Mouse (Mus musculus) R1 (cell line): ENCODE results near the gene Mydgf.

ENCODE experiments used
- DNase-seq: peaks from one replicate; pipeline ENCODE4 v3.0.0-alpha.2; 2018; ENCODE audit warnings: low read depth, low spot score

Mydgf gene

GRCm38 (mm10) chr17:56194357-56194756 lies 10.6 kb upstream of the Mydgf start:
- DNase-seq = no peak

GRCm38 (mm10) chr17:56191266-56191665 lies 7.5 kb upstream of the Mydgf start:
- no peak for DNase-seq

- peak; percentile 66 for DNase-seq
Measured at GRCm38 (mm10) chr17:56185281-56186141, 1.8 kb upstream of the Mydgf start.

GRCm38 (mm10) chr17:56182975-56183657 lies 604 bp downstream of the Mydgf start:
- peak; percentile 76 for DNase-seq

GRCm38 (mm10) chr17:56175416-56175815 lies 8.3 kb downstream of the Mydgf start:
- no peak for DNase-seq

- peak; percentile 54 for DNase-seq
Measured at GRCm38 (mm10) chr17:56173401-56174046, 10.2 kb downstream of the Mydgf start.

- no peak for DNase-seq
Measured at GRCm38 (mm10) chr17:56171881-56172280, 11.8 kb downstream of the Mydgf start.

- no peak for DNase-seq
Measured at GRCm38 (mm10) chr17:56171456-56171855, 12.3 kb downstream of the Mydgf start.

GRCm38 (mm10) chr17:56170636-56171035 lies 13.1 kb downstream of the Mydgf start:
- DNase-seq = no peak

GRCm38 (mm10) chr17:56169830-56170229 lies 13.9 kb downstream of the Mydgf start:
- no peak for DNase-seq

GRCm38 (mm10) chr17:56165671-56166070 lies 18.0 kb downstream of the Mydgf start:
- DNase-seq = no peak

GRCm38 (mm10) chr17:56164510-56164909 lies 19.2 kb downstream of the Mydgf start:
- no peak for DNase-seq

GRCm38 (mm10) chr17:56163523-56164102 lies 20.1 kb downstream of the Mydgf start:
- no peak for DNase-seq

- DNase-seq = peak; percentile 97
Measured at GRCm38 (mm10) chr17:56162231-56162774, 21.4 kb downstream of the Mydgf start, which contains the start of gene Tnfaip8l1. Gene Tnfaip8l1 (plus strand): TSS chr17:56162477.

GRCm38 (mm10) chr17:56159729-56160128 lies 24.0 kb downstream of the Mydgf start:
- DNase-seq = peak; percentile 75

- DNase-seq = no peak
Measured at GRCm38 (mm10) chr17:56153643-56154042, 30.1 kb downstream of the Mydgf start.

GRCm38 (mm10) chr17:56149897-56150296 lies 33.8 kb downstream of the Mydgf start:
- no peak for DNase-seq

- no peak for DNase-seq
Measured at GRCm38 (mm10) chr17:56148790-56149618, 34.7 kb downstream of the Mydgf start.

- no peak for DNase-seq
Measured at GRCm38 (mm10) chr17:56148280-56148679, 35.4 kb downstream of the Mydgf start.

- DNase-seq = no peak
Measured at GRCm38 (mm10) chr17:56147420-56147819, 36.3 kb downstream of the Mydgf start.

GRCm38 (mm10) chr17:56146131-56146530 lies 37.6 kb downstream of the Mydgf start:
- DNase-seq = no peak
